9 mouse cellular contexts compared by ENCODE assay signal in the genomic region with DNA sequence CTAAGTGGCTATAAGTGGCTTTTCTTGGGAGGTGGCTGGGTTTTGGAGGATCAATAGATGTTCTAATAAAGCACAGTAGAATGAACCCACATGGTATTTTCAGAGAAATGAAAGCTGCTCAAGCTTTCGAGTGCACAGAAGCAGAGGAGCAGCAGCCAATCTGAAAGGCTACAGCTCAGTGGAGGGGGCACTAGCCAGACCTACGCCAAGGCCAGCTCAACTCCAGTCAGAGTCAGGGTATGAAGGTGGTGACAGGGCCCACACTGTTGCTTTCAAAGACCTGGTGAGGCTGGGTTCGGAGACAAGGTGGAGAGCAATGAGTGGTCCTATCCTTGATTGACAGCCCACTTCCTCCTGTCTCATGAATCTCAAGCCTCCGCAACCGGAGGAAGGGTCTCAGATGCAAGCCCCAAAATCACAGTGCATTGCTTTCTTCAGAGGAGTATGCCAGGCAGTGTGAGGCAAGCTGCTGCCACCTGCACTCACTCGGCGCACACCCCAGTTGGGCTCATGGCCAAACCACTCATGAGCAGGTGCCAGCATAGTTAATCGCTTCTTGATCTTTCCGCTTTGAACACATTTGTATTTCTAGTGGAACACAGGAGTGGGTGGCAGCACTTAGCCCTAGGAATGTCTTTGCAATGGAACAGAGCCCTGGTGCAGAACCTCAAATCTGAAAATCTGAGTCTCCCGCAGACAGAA.
DNase-seq lines count a peak whose midpoint lies in the region; ATAC-seq and TF ChIP-seq lines count a peak whose summit lies in the region.
"Had no signal": no experiment of that assay in that cellular context is flagged by ENCODE, and none has a peak within 500 bp of the region (broad histone marks: within the 10 kb centered on the region; RNA-seq: fewer than 3 reads in every experiment).

No protein-coding gene starts in this region.

- H3K27ac ChIP-seq in forebrain, embryonic 14.5 days (ENCODE audit: low read depth, low read length): no peak overlapping the region
- no peak overlapping the region for H3K27ac ChIP-seq in forebrain, embryonic 12.5 days
- no peak overlapping the region for H3K27ac ChIP-seq in cerebellum, adult 2 months (ENCODE audit: insufficient read depth, low read length)
- H3K27ac ChIP-seq: liver, embryonic 14.5 days had no signal

- WGBS in forebrain, embryonic 14.5 days: 53% methylated on average over 10 of the region's 10 CpGs
- WGBS in forebrain, embryonic 12.5 days: 77% methylated on average over 10 of the region's 10 CpGs
- 13% methylated on average over 10 of the region's 10 CpGs for WGBS in cerebellum, adult 2 months

- no peak overlapping the region for H3K4me2 ChIP-seq in forebrain, embryonic 14.5 days (ENCODE audit: low read length)
- no peak overlapping the region for H3K4me2 ChIP-seq in forebrain, embryonic 12.5 days

- ATAC-seq in forebrain, embryonic 14.5 days: peak; percentile 75
- ATAC-seq in forebrain, embryonic 12.5 days (ENCODE audit: low FRiP score): no peak
- no peak for ATAC-seq in megakaryocyte progenitor cell, adult 5-6 weeks (replicated peaks; ENCODE audit: poor library complexity)

- peak; percentile 82 for DNase-seq in forebrain, embryonic 14.5 days (ENCODE audit: low spot score)
- peak; percentile 78 to 85 for DNase-seq in cerebellum, adult 2 months
- peak; percentile 83 for DNase-seq in kidney, adult 9 months
- DNase-seq in left cerebral cortex, postnatal 14 days (ENCODE audit: low spot score in 2 of 2): peak; percentile 65 to 78
- peak; percentile 79 for DNase-seq in right cerebral cortex, postnatal 10 days (ENCODE audit: low spot score in 2 of 2)
- DNase-seq in thymus, postnatal 0 days (ENCODE audit: low spot score): no peak

- TF ChIP-seq CTCF in cerebellum, adult 2 months (IDR thresholded peaks at IDR 0.05; ENCODE audit: borderline replicate concordance, insufficient read depth, low read depth, low read length): no peak

- H3K9ac ChIP-seq in forebrain, embryonic 14.5 days (ENCODE audit: low read length): no peak overlapping the region
- no peak overlapping the region for H3K9ac ChIP-seq in forebrain, embryonic 12.5 days
- H3K9ac ChIP-seq: liver, embryonic 14.5 days had no signal

- H3K9me3 ChIP-seq in forebrain, embryonic 14.5 days (replicated peaks; ENCODE audit: control insufficient read depth, low read length): no peaks in the 10 kb centered on the region
- H3K9me3 ChIP-seq in forebrain, embryonic 12.5 days: no peaks in the 10 kb centered on the region

- H3K36me3 ChIP-seq in forebrain, embryonic 14.5 days (ENCODE audit: control insufficient read depth, insufficient read depth, low read length): no peaks in the 10 kb centered on the region
- no peaks in the 10 kb centered on the region for H3K36me3 ChIP-seq in forebrain, embryonic 12.5 days (replicated peaks)

- intact Hi-C loops in left cerebral cortex, postnatal 14 days (cut with DNase I): no loop called here

- no peak overlapping the region for H3K4me3 ChIP-seq in forebrain, embryonic 14.5 days (ENCODE audit: low read depth, low read length)
- no peak overlapping the region for H3K4me3 ChIP-seq in forebrain, embryonic 12.5 days (replicated peaks)
- no peak overlapping the region for H3K4me3 ChIP-seq in cerebellum, adult 2 months (replicated peaks; ENCODE audit: insufficient read depth, low read depth, low read length)

- 0 out of 2 replicates have a peak, but pooled peaks cover 2% of the 10 kb centered on the region for H3K27me3 ChIP-seq in forebrain, embryonic 14.5 days (replicated peaks; ENCODE audit: control insufficient read depth, insufficient read depth, low read length)
- H3K27me3 ChIP-seq in forebrain, embryonic 12.5 days: 0 out of 2 replicates have a peak, but pooled peaks cover 7% of the 10 kb centered on the region
- H3K27me3 ChIP-seq in cerebellum, adult 2 months (ENCODE audit: control insufficient read depth, insufficient read depth, low read length): no peaks in the 10 kb centered on the region; the same call in 1 of the 2 replicates

- no peak for TF ChIP-seq POLR2A in cerebellum, adult 2 months (IDR thresholded peaks at IDR 0.05; ENCODE audit: borderline replicate concordance, insufficient read depth, low read length)

- peaks cover 6% of the 10 kb centered on the region; the same call in 1 of the 2 replicates for H3K4me1 ChIP-seq in forebrain, embryonic 14.5 days (ENCODE audit: control insufficient read depth, insufficient read depth, low read length)
- H3K4me1 ChIP-seq in forebrain, embryonic 12.5 days: 0 out of 2 replicates have a peak, but pooled peaks cover 4% of the 10 kb centered on the region
- peaks cover 22% of the 10 kb centered on the region for H3K4me1 ChIP-seq in cerebellum, adult 2 months (ENCODE audit: control insufficient read depth, insufficient read depth, low read length)
